Mouse (Mus musculus) ES-E14 (cell line): ENCODE data around the gene Ankrd45.
"Not testable (repeated sequence)": the region's sequence is repeated elsewhere in the genome, so short reads cannot be mapped to it uniquely, and the experiment has no call there.

Source experiments
- CHD2 ChIP-seq: IDR thresholded peaks from 2 replicates; pipeline ENCODE4 v1.6.1; 2014; ENCODE audit warnings: mild to moderate bottlenecking, low read depth, low read length, inconsistent platforms
- HCFC1 ChIP-seq: IDR thresholded peaks from 2 replicates; pipeline ENCODE4 v1.6.1; 2012; ENCODE audit warnings: low read length, inconsistent platforms, borderline replicate concordance; ENCODE audit not compliant: insufficient read depth
- MAFK ChIP-seq: IDR thresholded peaks from 2 replicates; pipeline ENCODE4 v1.6.1; 2014; ENCODE audit warnings: mild to moderate bottlenecking, low read depth, low read length, inconsistent platforms; ENCODE audit not compliant: insufficient read depth
- ZC3H11A ChIP-seq: IDR thresholded peaks from 2 replicates; pipeline ENCODE4 v1.6.1; 2012; ENCODE audit warnings: low read depth, mild to moderate bottlenecking, inconsistent platforms, low read length, borderline replicate concordance
- ZNF384 ChIP-seq: IDR thresholded peaks from 2 replicates; pipeline ENCODE4 v1.6.1; 2012; ENCODE audit warnings: low read depth, low read length, inconsistent platforms

DNA sequence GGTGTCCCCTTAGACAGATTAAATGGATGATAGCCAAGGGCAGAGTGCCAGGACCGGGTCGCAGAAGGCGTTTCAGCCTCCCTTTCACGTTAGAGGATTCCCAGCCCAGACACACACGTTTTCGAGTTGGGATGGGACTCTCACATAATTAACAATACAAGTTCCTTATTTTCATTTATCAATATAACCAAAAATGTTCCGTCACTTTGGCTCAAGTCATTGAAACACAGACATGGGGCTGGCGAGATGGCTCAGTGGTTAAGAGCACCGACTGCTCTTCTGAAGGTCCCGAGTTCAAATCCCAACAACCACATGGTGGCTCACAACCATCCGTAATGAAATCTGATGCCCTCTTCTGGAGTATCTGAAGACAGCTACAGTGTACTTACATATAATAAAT is 53.9 kb downstream of the Ankrd45 start:
- not testable (repeated sequence) for TF ChIP-seq CHD2, MAFK, HCFC1, ZC3H11A, ZNF384
